Mouse (Mus musculus): ENCODE measurements around the gene Acat2. TPM values are rescaled to one million over a fixed set of nuclear protein-coding genes. Genes with fewer than 3 reads are reported as not detected.
"Not testable (repeated sequence)": the region's sequence is repeated elsewhere in the genome, so short reads cannot be mapped to it uniquely, and the experiment has no call there.

Gene Acat2
- polyA plus RNA-seq (2012; ENCODE audit: insufficient read depth, insufficient read length, low replicate concordance, missing spikeins), result not detected in 2 replicates

DNA sequence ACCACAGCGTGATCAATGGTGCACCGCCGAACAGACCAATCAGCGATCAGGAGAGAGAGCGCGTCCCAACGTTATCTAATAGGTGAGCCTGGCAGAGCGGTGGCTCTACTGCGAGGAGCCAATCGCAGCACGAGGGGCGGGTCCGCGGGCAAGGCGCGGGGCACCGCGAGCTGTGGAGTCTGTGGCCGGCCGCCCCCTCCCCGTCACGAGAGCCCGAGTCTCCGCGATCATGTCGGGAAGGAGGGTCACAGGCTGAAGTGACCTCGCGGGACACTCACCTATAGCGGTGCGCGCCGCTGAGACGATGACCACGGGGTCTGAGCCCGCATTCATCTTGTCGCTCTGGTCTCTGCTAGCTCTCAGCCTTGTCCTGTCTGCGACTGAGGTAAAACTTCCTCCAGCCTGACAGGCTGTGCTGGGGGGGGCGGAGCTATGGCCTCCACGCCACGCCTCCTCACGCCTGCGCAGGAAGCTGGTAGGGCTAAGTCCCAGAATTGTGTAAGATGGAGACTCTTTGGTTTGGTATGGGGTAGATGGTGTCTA is at the start of gene Acat2:
TSS of gene Acat2 (minus strand) at position 417 of the 543 bp plus-strand sequence.
- TF ChIP-seq POLR2A (IDR thresholded peaks at IDR 0.05; ENCODE audit: insufficient read depth, low read depth, low read length) (peak; percentile 85), CTCF (IDR thresholded peaks at IDR 0.05; ENCODE audit: insufficient read depth, low read depth, low read length) (no peak)
- under 1% methylated on average over 42 of the region's 42 CpGs for WGBS
- peak within 1 kb of the TSS; percentile 73 for H3K4me3 ChIP-seq (ENCODE audit: insufficient read depth, low read depth, low read length)
- peak within 1 kb of the TSS; percentile 66 for H3K27ac ChIP-seq (ENCODE audit: insufficient read depth, low read depth, low read length)
- H3K4me1 ChIP-seq (ENCODE audit: control insufficient read depth, insufficient read depth, low read length), result peaks cover 3% of the 10 kb centered on the region; the same call in 1 of the 2 replicates

DNA sequence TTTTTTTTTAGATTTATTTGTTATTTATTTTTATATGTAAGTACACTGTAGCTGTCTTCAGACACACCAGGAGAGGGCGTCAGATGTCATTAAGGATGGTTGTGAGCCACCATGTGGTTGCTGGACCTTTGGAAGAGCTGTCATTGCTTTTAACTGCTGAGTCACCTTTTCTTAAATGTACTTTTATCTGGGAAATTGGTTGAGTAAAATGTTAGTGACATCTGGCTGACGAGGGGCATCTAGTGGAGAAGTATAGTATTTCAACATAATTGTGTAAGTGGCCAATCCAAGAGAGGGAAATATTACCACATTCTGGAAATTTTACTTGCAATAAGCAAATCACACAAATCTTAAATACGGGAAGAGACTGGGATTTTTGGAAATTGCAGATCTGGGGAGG is 49.3 kb upstream of the Acat2 start:
- no peak for TF ChIP-seq POLR2A (IDR thresholded peaks at IDR 0.05; ENCODE audit: insufficient read depth, low read depth, low read length)
- Histone ChIP-seq H3K4me1 (ENCODE audit: control insufficient read depth, insufficient read depth, low read length) (peaks cover 6% of the 10 kb centered on the region; the same call in 1 of the 2 replicates), H3K27ac (ENCODE audit: insufficient read depth, low read depth, low read length) (no peak overlapping the region), H3K4me3 (ENCODE audit: insufficient read depth, low read depth, low read length) (no peak overlapping the region)
- 20% methylated on average over 3 of the region's 3 CpGs for WGBS

DNA sequence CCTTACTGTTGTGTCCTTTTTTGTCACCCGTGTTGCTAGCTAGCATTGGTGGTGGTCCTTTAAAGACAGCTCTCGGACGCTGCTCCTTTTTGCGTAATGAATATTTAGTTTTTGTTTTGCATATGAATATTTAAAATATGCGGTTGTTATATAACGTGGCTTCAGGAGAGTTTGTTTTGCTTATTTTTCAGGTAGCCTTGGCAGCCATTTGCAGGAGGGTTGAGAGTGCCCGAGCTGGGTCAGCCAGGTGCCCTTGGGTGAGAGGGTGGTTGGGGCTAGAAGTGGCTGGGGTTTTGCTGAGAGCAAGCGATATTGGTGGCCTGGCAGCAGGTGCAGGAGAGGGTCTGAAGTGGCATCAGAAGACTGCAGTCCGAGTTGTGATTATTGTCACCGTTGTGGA is 48.0 kb upstream of the Acat2 start:
- Histone ChIP-seq H3K27ac (ENCODE audit: insufficient read depth, low read depth, low read length) (peak overlapping the region; percentile 83; the same call in 1 of the 2 replicates), H3K4me3 (ENCODE audit: insufficient read depth, low read depth, low read length) (peak overlapping the region; percentile 85), H3K4me1 (ENCODE audit: control insufficient read depth, insufficient read depth, low read length) (peaks cover 2% of the 10 kb centered on the region; the same call in 1 of the 2 replicates)
- TF ChIP-seq POLR2A (IDR thresholded peaks at IDR 0.05; ENCODE audit: insufficient read depth, low read depth, low read length) (no peak), CTCF (IDR thresholded peaks at IDR 0.05; ENCODE audit: insufficient read depth, low read depth, low read length) (no peak)
- WGBS, result 1% methylated on average over 10 of the region's 10 CpGs

DNA sequence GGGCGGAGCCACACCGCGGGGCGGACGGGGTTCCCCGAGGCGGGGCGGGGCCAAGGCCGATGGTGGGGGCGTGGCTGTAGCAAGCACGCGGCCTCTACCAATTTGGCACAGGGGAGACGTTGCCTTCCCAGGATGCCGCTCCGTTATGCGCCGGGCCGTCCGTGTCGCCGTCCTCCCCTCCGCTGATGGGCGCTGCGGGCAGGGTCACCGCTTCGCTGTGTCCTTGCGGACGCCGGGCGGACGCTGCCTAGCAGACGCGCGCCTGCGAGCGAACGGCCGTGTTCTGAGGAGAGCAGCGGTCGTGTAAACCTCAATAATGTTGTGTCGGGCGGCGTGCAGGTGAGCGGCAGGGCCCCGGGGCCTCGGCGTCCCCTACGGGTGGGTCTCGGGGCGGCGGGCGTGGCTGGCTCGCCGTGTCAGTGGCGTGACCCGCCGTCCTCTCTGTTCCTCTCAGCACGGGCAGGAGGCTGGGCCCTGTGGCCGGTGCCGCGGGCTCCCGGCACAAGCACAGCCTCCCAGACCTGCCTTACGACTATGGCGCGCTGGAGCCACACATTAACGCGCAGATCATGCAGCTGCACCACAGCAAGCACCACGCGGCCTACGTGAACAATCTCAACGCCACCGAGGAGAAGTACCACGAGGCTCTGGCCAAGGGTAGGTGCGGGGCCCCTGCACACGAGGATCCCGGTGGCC is 47.3 kb upstream of the Acat2 start:
- under 1% methylated on average over 76 of the region's 76 CpGs for WGBS
- peak overlapping the region; percentile 85 for H3K4me3 ChIP-seq (ENCODE audit: insufficient read depth, low read depth, low read length)
- H3K4me1 ChIP-seq (ENCODE audit: control insufficient read depth, insufficient read depth, low read length), result peaks cover 2% of the 10 kb centered on the region; the same call in 1 of the 2 replicates
- no peak for TF ChIP-seq CTCF (IDR thresholded peaks at IDR 0.05; ENCODE audit: insufficient read depth, low read depth, low read length)
- peak; percentile 96 for TF ChIP-seq POLR2A (IDR thresholded peaks at IDR 0.05; ENCODE audit: insufficient read depth, low read depth, low read length)
- peak overlapping the region; percentile 83 for H3K27ac ChIP-seq (ENCODE audit: insufficient read depth, low read depth, low read length)

DNA sequence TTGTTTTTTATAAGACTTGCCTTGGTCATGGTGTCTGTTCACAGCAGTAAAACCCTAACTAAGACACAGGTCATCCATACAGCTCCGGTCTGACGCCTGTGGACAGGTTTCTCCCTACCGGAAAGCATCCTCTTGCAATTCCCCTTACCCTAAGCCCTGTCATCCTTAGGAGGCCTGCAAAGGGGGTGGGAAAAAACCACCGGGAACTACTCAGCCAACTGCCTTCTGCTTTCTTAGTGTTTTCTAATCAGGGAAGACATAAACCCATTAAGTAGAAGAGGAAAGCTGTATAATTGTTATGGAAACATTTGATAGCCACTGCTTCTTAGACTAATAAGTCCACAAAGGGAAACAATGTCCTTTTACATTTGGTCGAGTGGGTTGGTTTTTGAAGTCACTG is 46.4 kb upstream of the Acat2 start:
- Histone ChIP-seq H3K27ac (ENCODE audit: insufficient read depth, low read depth, low read length) (peak overlapping the region; percentile 76; the same call in 1 of the 2 replicates), H3K4me1 (ENCODE audit: control insufficient read depth, insufficient read depth, low read length) (peaks cover 2% of the 10 kb centered on the region; the same call in 1 of the 2 replicates), H3K4me3 (ENCODE audit: insufficient read depth, low read depth, low read length) (peak overlapping the region; percentile 85; the same call in 1 of the 2 replicates)
- 46% methylated on average over 5 of the region's 5 CpGs for WGBS
- TF ChIP-seq CTCF (IDR thresholded peaks at IDR 0.05; ENCODE audit: insufficient read depth, low read depth, low read length) (no peak), POLR2A (IDR thresholded peaks at IDR 0.05; ENCODE audit: insufficient read depth, low read depth, low read length) (no peak)

DNA sequence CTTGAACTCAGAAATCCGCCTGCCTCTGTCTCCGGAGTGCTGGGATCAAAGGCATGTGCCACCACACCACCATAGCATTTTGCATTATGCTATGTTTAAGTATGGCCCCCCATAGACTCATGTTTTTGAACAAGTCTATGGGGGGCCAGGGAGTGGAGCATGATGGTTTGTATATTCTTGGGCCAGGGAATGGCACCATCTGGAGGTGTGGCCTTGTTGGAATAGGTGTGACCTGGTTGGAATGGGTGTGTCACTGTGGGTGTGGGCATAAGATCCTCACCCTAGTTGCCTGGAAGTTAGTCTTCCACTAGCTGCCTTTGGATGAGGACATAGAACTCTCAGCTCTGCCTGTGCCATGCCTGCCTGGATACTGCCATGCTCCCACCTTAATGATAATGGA is 46.0 kb upstream of the Acat2 start, which contains the start of gene Sod2:
TSS of gene Sod2 (plus strand) at position 301 of the 400 bp plus-strand sequence.
- H3K4me1 ChIP-seq (ENCODE audit: control insufficient read depth, insufficient read depth, low read length), result not testable (repeated sequence)
- H3K4me3 ChIP-seq (ENCODE audit: insufficient read depth, low read depth, low read length), result peak within 1 kb of the TSS; percentile 85
- WGBS, result 100% methylated on average over 2 of the region's 2 CpGs
- H3K27ac ChIP-seq (ENCODE audit: insufficient read depth, low read depth, low read length), result peak within 1 kb of the TSS; percentile 76

DNA sequence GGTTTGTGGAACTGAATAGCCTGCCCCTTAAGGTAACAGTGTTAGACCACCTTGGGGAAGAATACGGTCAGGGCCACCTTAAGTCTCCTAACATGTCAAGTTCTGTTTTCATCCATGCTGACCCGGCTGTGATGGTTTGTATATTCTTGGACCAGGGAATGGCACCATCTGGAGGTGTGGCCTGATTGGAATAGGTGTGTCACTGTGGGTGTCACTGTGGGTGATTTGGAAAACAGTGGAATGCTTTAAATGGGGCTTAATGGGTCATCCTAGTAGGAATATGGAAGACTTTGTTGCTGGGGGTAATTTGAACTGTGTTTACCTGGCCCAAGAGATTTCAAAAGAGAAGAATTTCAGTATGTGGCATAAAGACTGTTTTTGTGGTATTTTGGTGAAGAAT is 43.9 kb upstream of the Acat2 start:
- 84% methylated on average over 2 of the region's 2 CpGs for WGBS
- not testable (repeated sequence) for H3K27ac ChIP-seq (ENCODE audit: insufficient read depth, low read depth, low read length); H3K4me1 ChIP-seq (ENCODE audit: control insufficient read depth, insufficient read depth, low read length); H3K4me3 ChIP-seq (ENCODE audit: insufficient read depth, low read depth, low read length)

DNA sequence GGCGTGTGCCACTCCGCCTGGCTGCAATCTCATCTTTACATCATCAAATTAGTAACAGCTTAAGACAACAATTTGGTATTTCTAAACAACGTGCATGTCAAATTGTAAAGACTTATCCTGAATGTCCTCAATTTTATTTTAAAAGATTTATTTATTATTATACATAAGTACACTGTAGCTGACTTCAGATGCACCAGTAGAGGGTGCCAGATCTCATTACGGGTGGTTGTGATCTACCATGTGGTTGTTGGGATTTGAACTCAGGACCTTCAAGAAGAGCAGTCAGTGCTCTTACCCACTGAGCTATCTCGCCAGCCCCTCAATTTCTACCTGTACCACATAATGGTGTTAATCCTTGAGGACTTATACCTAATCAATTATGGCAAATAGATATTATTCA is 41.7 kb upstream of the Acat2 start:
- not testable (repeated sequence) for H3K4me3 ChIP-seq (ENCODE audit: insufficient read depth, low read depth, low read length); H3K27ac ChIP-seq (ENCODE audit: insufficient read depth, low read depth, low read length); H3K4me1 ChIP-seq (ENCODE audit: control insufficient read depth, insufficient read depth, low read length)
- 96% methylated on average over 5 of the region's 5 CpGs for WGBS

DNA sequence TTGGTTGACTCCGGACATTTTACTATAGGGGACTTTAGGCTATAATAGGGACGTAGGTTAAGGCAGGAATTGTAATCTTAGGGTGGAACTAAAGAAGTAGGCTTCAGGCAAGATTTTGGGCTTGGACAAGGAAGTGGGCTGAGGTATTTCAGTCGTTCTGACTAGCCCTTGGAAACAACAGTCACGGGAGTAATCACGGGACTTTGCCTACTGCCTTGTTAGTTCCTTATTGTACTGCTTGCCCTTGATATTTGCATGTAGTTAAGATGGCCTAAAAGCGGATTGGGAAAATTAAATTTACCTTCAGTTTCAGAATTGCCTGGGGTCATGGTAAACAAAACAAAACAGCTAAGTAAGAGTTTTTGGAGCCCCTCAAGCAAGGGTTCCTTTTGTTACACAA is 38.5 kb upstream of the Acat2 start:
- no peaks in the 10 kb centered on the region for H3K4me1 ChIP-seq (ENCODE audit: control insufficient read depth, insufficient read depth, low read length)
- no peak overlapping the region for H3K4me3 ChIP-seq (ENCODE audit: insufficient read depth, low read depth, low read length)
- TF ChIP-seq CTCF (IDR thresholded peaks at IDR 0.05; ENCODE audit: insufficient read depth, low read depth, low read length), result no peak
- no peak for TF ChIP-seq POLR2A (IDR thresholded peaks at IDR 0.05; ENCODE audit: insufficient read depth, low read depth, low read length)
- H3K27ac ChIP-seq (ENCODE audit: insufficient read depth, low read depth, low read length), result no peak overlapping the region
- 69% methylated on average over 6 of the region's 6 CpGs for WGBS
